Mouse (Mus musculus) Patski (cell line): ENCODE results near the gene Txn2. TPM values are rescaled to one million over a fixed set of nuclear protein-coding genes. Genes with fewer than 3 reads are reported as not detected.

Experiments
- ATAC-seq: fragments of 100-300 bp; one replicate; pipeline ENCODE4 v1.8.0; 2021
- CTCF ChIA-PET: fragments of 350-600 bp; sonication (Branson Sonifier 250); formaldehyde crosslinking; loops from one replicate; lab custom pipeline; 2022; ENCODE audit warnings: inconsistent platforms; lab: Charles Lee
- POLR2A ChIA-PET: fragments of 350-600 bp; sonication (Branson Sonifier 250); formaldehyde crosslinking; loops from one replicate; lab custom pipeline; 2022; ENCODE audit warnings: antibody characterized with exemption, inconsistent platforms; lab: Charles Lee
- DNase-seq: peaks from one replicate; pipeline ENCODE4 v3.0.0-alpha.2; 2011; ENCODE audit warnings: low read depth, low spot score
- H3K27me3 ChIP-seq: fragments of 371-371 bp; one replicate; pipeline ENCODE4 v1.5.1; 2021
- CTCF ChIP-seq: fragments of 100-300 bp; IDR thresholded peaks from one replicate; pipeline ENCODE4 v1.5.1; 2021
- in situ Hi-C: fragments of 300-500 bp; cut with MboI; formaldehyde crosslinking; loops from 3 replicates; pipeline ENCODE4 v1.11.1; 2018; ENCODE audit warnings: low pct_unique_long_range_greater_than_20kb, mixed read lengths
- polyA plus RNA-seq: library from polyadenylated mRNA; unstranded; gene quantifications from one replicate; pipeline ENCODE4 v1.2.3, GENCODE M21; 2021

Gene Txn2
- polyA plus RNA-seq, 1 experiment from 2014 or later = 181 TPM

DNA sequence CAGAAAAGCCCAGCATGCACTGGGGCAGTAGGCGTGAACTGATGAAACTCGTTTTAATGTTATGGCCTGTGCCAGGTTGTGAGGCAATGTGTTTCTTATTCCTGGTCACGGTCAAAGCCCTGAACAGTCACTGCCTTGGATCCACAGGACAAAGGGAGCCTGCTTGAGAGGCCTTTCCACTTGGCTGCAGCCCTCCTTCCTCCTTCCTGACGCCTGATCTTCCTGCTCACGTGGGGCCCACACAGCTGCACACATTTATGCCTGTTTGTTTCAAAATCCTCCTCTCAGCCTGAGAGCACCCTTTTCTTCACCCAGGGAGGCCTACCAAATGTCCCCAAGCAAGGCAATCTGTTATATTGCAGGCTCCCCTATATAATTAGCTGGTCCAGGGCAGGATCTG lies 25.6 kb downstream of the Txn2 start:
- ChIA-PET POLR2A (interaction anchor here (0.7 to 1.3 kb wide), 3 partner anchors 9 to 59 kb away, joined by 3 to 4 read pairs (median 3); no protein-coding TSS in a partner anchor), CTCF (interaction anchor here (1.1 kb wide), 1 partner anchor 9 kb away, joined by 3 read pairs; no protein-coding TSS in a partner anchor)
- in situ Hi-C loops = no loop called here
- no peak for TF ChIP-seq CTCF
- peak; percentile 75 for ATAC-seq
- DNase-seq = no peak
- H3K27me3 ChIP-seq = no peaks in the 10 kb centered on the region

DNA sequence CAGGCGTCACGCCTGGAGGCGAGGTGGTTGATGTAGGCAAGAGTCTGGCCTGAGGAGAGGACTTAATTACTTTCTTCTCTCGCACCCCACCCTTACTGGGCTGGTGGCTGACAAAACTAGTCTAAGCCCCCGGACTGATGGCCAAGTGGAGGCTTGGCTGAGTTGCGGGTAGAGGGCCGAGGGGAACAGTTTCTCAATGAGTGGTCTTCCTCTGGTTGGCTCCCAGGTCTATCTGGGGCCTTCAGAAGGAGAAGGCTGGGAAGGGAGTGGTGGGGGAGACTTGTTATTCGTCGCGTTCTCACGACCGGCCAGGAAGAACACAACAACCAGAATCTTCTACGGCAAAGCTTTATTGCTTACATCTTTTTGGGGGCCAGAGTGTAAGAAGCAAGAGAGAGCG lies 33.9 kb downstream of the Txn2 start:
- H3K27me3 ChIP-seq = no peaks in the 10 kb centered on the region
- ATAC-seq (no peak), DNase-seq (no peak)
- in situ Hi-C loops = no loop called here
- POLR2A ChIA-PET = no interaction called here
- CTCF ChIA-PET = no interaction called here
- TF ChIP-seq CTCF = no peak

DNA sequence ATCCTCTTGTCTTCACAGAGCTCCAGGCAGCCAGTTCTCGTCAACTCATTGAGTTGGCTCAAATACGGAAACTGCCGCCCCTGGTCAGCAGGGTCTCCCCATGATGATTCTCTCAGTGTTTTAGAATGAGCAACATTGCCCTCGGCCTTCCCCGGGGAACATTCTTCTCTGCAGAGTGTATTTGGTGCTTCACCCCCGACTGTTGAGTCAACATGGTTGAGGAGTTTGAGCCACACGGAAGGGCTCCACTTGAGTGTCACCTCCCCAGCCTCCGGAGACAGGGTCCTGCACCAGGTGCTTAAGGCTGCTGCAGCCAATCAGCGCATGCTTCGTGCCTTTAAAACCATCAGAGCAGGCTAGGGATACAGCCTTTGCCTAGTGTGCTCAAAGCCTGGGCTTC lies 35.5 kb downstream of the Txn2 start:
- no peak for TF ChIP-seq CTCF
- CTCF ChIA-PET = interaction anchor here (1.2 kb wide), 1 partner anchor 12 kb away, joined by 3 read pairs; no protein-coding TSS in a partner anchor
- in situ Hi-C loops = no loop called here
- no peaks in the 10 kb centered on the region for H3K27me3 ChIP-seq
- ATAC-seq (no peak), DNase-seq (no peak)
- POLR2A ChIA-PET = interaction anchor here (1.5 kb wide), 1 partner anchor 52 kb away, joined by 5 read pairs; the partner anchor contains the start of gene Myh9

DNA sequence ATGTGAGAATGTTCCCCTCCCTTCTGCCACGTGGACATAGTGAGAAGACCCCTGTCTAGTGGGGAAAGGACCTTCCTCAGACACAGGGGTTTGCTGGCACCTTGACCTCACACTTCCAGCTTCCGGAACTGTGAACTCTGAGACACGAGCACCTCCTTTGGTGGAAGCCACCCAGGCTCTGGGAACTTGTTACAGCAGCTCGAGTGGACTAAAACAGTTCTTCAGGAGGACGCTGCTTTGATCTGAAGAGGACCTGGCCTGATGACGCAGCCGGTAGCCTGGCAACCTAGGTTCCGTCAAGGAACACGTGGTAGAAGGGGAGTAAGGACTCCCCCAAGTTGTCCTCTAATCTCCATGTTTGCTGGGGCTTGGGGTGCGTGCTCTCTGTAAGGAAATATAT lies 36.4 kb downstream of the Txn2 start:
- TF ChIP-seq CTCF = no peak
- ChIA-PET POLR2A (interaction anchor here (1.5 kb wide), 1 partner anchor 51 kb away, joined by 5 read pairs; the partner anchor contains the start of gene Myh9), CTCF (no interaction called here)
- in situ Hi-C loops = no loop called here
- ATAC-seq (no peak), DNase-seq (no peak)
- H3K27me3 ChIP-seq = no peaks in the 10 kb centered on the region

DNA sequence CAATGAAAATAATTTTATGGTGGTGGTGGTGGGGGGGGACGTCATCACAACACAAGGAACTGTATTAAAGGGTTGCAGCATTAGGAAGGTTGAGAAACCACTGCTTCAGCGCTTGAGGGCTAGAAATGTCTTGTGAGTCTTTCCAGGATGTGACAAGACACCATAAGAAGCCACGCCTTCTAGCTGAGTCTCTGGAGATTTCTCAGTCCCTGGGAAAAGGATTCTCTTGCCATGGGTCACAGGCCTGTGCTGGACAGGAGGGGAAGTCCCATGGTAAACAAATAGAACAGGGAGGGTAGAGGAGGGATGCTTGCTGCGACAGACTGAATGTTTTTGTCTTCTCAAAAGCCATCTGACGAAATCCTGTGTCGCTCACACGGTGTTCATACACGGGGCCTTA lies 37.0 kb downstream of the Txn2 start:
- no peaks in the 10 kb centered on the region for H3K27me3 ChIP-seq
- no peak for TF ChIP-seq CTCF
- no peak for DNase-seq
- POLR2A ChIA-PET = no interaction called here
- in situ Hi-C loops = no loop called here
- CTCF ChIA-PET = no interaction called here
- no peak for ATAC-seq

DNA sequence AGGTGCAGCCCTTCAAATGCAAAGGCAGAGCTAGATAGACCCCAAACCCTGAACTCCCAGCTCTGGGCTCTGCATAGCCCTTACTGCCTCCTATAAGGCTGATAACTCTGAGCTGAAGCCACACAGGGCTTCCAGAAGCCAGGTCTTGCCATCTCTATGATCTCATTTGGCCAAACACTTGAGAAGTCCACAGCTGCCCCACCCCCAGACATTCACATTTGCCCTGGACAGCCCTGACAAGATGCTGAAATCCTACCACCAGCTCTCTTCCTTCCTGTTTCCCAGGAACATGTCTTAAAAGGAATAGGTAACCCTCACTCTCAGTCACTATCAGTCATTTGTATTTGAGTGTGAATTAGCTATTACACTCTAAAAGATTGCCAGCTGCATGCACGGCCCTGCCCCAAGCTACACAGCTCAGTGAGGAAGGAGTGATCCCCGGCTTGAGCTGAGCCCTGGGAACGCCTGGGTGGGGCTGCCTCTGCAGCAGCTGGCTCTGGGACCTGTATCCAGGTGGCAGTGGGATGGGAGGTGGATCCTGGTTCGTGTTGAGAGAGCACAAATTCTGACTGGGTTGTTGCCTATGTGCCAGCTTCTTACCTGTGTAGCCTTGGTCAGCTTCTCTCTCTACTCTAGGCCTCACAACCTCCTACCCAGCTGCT lies 38.9 kb downstream of the Txn2 start:
- TF ChIP-seq CTCF = no peak
- no peak for DNase-seq
- no peaks in the 10 kb centered on the region for H3K27me3 ChIP-seq
- CTCF ChIA-PET = interaction anchor here (1.0 to 1.4 kb wide), 5 partner anchors 18 to 56 kb away, joined by 3 to 5 read pairs (median 3); no protein-coding TSS in a partner anchor
- in situ Hi-C loops = loop anchor here (5.0 kb wide), 1 partner anchor 43 kb away; no protein-coding TSS in a partner anchor
- POLR2A ChIA-PET = interaction anchor here (0.9 to 2.9 kb wide), 6 partner anchors 14 to 76 kb away, joined by 3 to 21 read pairs (median 3); partner anchors contain the start of gene Myh9
- ATAC-seq = no peak

DNA sequence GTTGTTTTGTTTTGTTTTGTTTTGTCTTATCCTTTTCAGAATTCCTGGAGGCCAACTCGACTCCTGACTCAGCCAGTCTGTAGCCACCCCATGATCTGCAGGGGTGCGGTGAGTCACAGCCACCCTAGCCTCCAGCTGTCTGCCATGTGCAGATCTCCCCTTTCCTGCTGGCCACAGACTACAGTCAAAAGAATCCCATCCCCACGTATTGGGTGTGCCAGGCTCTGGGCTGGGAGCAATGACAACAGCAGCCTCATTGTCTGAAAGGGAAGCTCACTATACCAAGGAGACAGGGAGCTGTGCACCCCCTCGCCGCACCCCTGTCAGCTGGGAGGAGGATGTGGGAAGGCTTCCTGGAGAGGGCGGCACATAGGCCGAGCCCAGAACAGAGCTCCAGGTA lies 40.5 kb downstream of the Txn2 start:
- in situ Hi-C loops = loop anchor here (5.0 kb wide), 1 partner anchor 41 kb away; no protein-coding TSS in a partner anchor
- ATAC-seq (peak; percentile 72), DNase-seq (peak; percentile 91)
- no peak for TF ChIP-seq CTCF
- no peaks in the 10 kb centered on the region for H3K27me3 ChIP-seq
- ChIA-PET CTCF (interaction anchor here (1.0 to 1.2 kb wide), 4 partner anchors 11 to 68 kb away, joined by 3 read pairs; no protein-coding TSS in a partner anchor), POLR2A (interaction anchor here (0.6 to 1.0 kb wide), 3 partner anchors 44 to 59 kb away, joined by 3 to 5 read pairs (median 3); no protein-coding TSS in a partner anchor)

DNA sequence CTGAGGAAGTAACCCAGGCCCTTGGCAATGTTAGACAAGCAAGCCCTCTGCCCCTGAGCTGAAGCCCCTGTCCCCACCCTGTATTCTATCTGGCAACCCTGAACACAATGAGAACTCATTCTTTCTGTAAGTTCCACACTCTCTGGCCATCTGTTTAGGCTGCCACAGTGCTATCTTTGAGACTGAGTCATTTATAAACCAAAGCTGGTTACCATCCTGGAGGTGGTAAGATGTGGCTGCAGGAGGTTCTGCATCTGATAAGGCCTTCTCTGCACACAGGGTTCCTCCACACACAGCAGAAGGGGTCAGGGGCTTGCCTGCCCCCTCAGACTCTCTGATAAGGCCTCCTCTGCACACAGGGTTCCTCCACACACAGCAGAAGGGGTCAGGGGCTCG lies 41.7 kb downstream of the Txn2 start:
- CTCF ChIA-PET = no interaction called here

DNA sequence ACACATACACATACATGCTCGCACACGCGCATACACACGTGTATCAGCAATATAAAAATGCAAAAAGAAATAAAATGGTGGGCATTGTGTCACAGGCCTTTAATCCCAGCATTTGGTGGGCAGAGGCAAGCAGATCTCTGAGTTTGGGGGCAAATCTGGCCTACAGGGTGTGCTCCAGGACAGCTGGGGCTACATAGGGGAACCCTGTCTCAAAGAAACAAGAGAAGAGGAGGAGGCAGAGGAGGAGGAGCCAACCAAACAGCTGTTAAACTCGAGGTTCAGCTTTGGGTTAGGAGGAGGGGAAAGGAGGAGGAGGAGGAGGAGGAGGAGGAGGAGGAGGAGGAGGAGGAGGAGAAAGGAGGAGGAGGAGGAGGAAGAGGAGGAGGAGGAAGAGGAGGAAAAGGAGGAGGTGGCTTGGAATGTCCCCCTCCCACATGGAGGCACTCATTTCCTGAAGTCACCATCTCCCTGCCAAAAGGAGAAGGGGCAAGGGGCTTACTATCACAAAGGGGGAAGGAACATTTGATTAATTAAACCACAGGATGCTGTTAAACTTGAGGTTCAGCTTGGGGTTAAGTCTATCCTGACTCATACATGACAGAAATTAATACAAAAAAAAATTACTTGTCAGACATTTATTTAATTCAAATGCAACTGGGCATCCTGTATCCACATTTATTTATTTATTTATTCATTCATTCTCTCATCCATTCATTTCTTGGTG lies 42.3 kb downstream of the Txn2 start:
- H3K27me3 ChIP-seq = no peaks in the 10 kb centered on the region
- DNase-seq (no peak), ATAC-seq (no peak)
- ChIA-PET CTCF (interaction anchor here (1.9 kb wide), 1 partner anchor 31 kb away, joined by 5 read pairs; no protein-coding TSS in a partner anchor), POLR2A (interaction anchor here (0.6 to 1.6 kb wide), 2 partner anchors 52 to 54 kb away, joined by 3 read pairs; no protein-coding TSS in a partner anchor)
- no peak for TF ChIP-seq CTCF
- in situ Hi-C loops = loop anchor here (5.0 kb wide), 1 partner anchor 39 kb away; no protein-coding TSS in a partner anchor

More for the DNA sequence above, 41.7 kb downstream of the Txn2 start:
- ATAC-seq (no peak), DNase-seq (no peak)
- no peak for TF ChIP-seq CTCF
- in situ Hi-C loops = loop anchor here (5.0 kb wide), 1 partner anchor 40 kb away; no protein-coding TSS in a partner anchor
- POLR2A ChIA-PET = interaction anchor here (0.7 kb wide), 1 partner anchor 29 kb away, joined by 3 read pairs; no protein-coding TSS in a partner anchor
- no peaks in the 10 kb centered on the region for H3K27me3 ChIP-seq

DNA sequence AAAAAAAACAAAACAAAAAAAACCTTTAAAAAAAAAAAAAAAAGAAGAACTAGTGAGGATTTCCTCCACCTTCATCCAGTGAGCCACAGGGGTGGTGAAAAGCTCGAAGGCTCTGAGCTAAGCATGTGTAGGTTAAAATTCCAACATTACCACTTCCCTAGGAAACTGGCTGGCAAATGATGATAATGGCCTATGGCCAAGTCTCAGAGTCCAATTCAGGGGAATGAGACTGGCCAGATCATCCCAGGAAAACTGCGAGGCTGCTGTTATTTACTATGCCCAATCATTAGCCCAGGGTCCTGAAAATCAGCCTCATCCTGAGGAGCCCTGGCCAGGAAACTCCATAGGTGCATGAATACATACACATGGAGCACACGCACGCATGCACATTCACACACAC lies 42.9 kb downstream of the Txn2 start:
- DNase-seq = no peak
- no peak for TF ChIP-seq CTCF
- in situ Hi-C loops = loop anchor here (5.0 kb wide), 1 partner anchor 39 kb away; no protein-coding TSS in a partner anchor
- ChIA-PET CTCF (interaction anchor here (1.9 kb wide), 1 partner anchor 32 kb away, joined by 5 read pairs; no protein-coding TSS in a partner anchor), POLR2A (interaction anchor here (0.6 to 1.6 kb wide), 2 partner anchors 52 to 54 kb away, joined by 3 read pairs; no protein-coding TSS in a partner anchor)
- no peaks in the 10 kb centered on the region for H3K27me3 ChIP-seq
- no peak for ATAC-seq
